Mouse (Mus musculus) midbrain, embryonic 12.5 days (tissue): ENCODE data around the gene Anks1. TPM values are rescaled to one million over a fixed set of nuclear protein-coding genes. Genes with fewer than 3 reads are reported as not detected.

Experiments used
- ATAC-seq: fragments of 200-750 bp; cut with Nextera tagmentation; 2 replicates; pipeline ENCODE4 v1.8.0; 2017; ENCODE audit warnings: low read depth, moderate TSS enrichment, moderate library complexity; ENCODE audit not compliant: low FRiP score
- H3K27ac ChIP-seq: fragments of 300-500 bp; sonication (generic); replicated peaks from 2 replicates; pipeline ENCODE4 v1.5.1; 2016; ENCODE audit warnings: mild to moderate bottlenecking
- H3K27me3 ChIP-seq: fragments of 300-500 bp; sonication (generic); 2 replicates; pipeline ENCODE4 v1.6.1; 2016; ENCODE audit warnings: mild to moderate bottlenecking
- H3K36me3 ChIP-seq: fragments of 300-500 bp; sonication (generic); 2 replicates; pipeline ENCODE4 v1.6.1; 2016
- H3K4me1 ChIP-seq: fragments of 300-500 bp; sonication (generic); 2 replicates; pipeline ENCODE4 v1.6.1; 2016
- H3K4me2 ChIP-seq: fragments of 300-500 bp; sonication (generic); replicated peaks from 2 replicates; pipeline ENCODE4 v1.6.1; 2016; ENCODE audit warnings: mild to moderate bottlenecking, moderate library complexity
- H3K4me3 ChIP-seq: fragments of 300-500 bp; sonication (generic); 2 replicates; pipeline ENCODE4 v1.5.1; 2016; ENCODE audit warnings: mild to moderate bottlenecking
- H3K9ac ChIP-seq: fragments of 300-500 bp; sonication (generic); replicated peaks from 2 replicates; pipeline ENCODE4 v1.6.1; 2016; ENCODE audit warnings: mild to moderate bottlenecking, moderate library complexity
- H3K9me3 ChIP-seq: fragments of 300-500 bp; sonication (generic); 2 replicates; pipeline ENCODE4 v1.6.1; 2016; ENCODE audit warnings: mild to moderate bottlenecking
- WGBS: fragments of 180-500 bp; shearing (Covaris S2); methylation state at CpG from one replicate; pipeline ENCODE4 v1.1.7; 2016; 5-methylcytosine and 5-hydroxymethylcytosine counted together
- polyA plus RNA-seq: library from polyadenylated mRNA; unstranded; fragments of >200 nt; fragmentation: Nextera tagmentation; extraction: Ambion mirVana; gene quantifications from 2 replicates; pipeline ENCODE4 v1.2.1, GENCODE M21; 2016

Gene Anks1
- polyA plus RNA-seq, 1 experiment from 2014 or later = 60.7 TPM

DNA sequence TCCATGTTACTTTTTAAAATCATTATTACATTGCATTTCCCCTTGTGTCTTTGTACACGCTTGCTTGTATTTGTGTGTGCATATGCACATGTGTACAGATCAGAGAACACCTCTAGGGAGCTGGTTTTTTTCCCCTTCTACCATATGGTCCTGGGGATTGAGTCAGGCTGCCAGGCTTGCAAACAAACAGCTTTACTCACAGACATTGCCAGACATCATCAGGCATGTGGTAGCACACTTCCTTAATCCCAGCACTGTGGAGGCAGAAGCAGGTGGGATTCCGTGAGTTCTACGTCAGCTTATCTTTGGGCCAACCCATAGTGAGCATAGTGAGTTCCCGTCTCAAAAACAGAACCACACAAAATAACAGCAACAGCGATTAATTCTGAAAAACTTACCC lies 137.9 kb downstream of the Anks1 start:
- Histone ChIP-seq H3K36me3 (peaks cover 35% of the 10 kb centered on the region), H3K4me3 (no peak overlapping the region), H3K4me2 (no peak overlapping the region), H3K27ac (no peak overlapping the region), H3K4me1 (peaks cover 17% of the 10 kb centered on the region), H3K9me3 (no peaks in the 10 kb centered on the region), H3K27me3 (no peaks in the 10 kb centered on the region), H3K9ac (no peak overlapping the region)
- ATAC-seq = no peak
- WGBS = 91% methylated on average over 5 of the region's 5 CpGs

DNA sequence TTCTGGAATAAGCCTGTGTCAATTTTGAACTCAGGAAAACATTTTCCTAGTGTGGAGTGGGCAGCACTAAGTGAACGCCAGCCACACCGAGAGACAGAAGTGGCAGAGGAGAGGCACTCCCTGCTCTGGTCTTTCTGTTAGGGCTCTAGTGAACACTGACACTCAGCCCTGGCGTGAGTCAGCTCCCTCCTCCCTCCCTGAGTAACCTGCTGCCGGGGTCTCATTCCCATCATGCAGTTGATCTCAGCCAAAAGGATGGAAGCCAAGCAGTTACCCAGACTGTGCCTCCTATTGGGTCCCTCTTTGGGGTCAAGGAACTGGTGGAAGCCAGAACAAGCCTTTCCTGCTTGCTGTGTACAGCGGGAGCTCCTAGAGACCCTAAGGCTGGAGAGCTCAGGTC lies 138.4 kb downstream of the Anks1 start:
- WGBS = 83% methylated on average over 5 of the region's 5 CpGs
- Histone ChIP-seq H3K27ac (no peak overlapping the region), H3K9me3 (no peaks in the 10 kb centered on the region), H3K4me1 (peaks cover 12% of the 10 kb centered on the region), H3K9ac (no peak overlapping the region), H3K27me3 (no peaks in the 10 kb centered on the region), H3K4me3 (no peak overlapping the region), H3K4me2 (no peak overlapping the region), H3K36me3 (peaks cover 40% of the 10 kb centered on the region)
- ATAC-seq = no peak

DNA sequence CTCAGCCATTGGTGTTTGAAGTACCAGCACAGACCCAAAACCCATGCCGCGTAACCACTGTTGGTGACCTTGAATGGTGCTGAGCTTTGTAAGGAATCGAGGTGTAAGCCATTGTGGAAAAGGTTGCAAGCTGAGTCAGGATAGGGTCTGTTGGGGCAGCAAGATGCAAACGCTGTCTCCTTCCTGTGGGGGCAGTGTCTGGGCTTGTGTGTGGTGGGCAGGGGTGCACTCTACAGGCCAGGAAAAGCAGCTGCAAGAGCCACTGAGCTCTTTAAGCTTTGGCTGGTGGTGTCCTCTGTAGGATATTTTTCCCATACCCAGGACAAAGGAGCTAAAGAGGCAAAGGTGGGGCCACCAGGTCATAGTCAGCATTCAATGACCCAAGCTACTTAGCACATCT lies 139.3 kb downstream of the Anks1 start:
- ATAC-seq = no peak
- WGBS = 54% methylated on average over 4 of the region's 4 CpGs
- Histone ChIP-seq H3K27me3 (no peaks in the 10 kb centered on the region), H3K9ac (no peak overlapping the region), H3K4me3 (no peak overlapping the region), H3K4me1 (peaks cover 3% of the 10 kb centered on the region; the same call in 1 of the 2 replicates), H3K4me2 (no peak overlapping the region), H3K27ac (0 out of 2 replicates have a peak overlapping the region, but pooled peaks have one; percentile 16), H3K36me3 (peaks cover 49% of the 10 kb centered on the region), H3K9me3 (no peaks in the 10 kb centered on the region)

DNA sequence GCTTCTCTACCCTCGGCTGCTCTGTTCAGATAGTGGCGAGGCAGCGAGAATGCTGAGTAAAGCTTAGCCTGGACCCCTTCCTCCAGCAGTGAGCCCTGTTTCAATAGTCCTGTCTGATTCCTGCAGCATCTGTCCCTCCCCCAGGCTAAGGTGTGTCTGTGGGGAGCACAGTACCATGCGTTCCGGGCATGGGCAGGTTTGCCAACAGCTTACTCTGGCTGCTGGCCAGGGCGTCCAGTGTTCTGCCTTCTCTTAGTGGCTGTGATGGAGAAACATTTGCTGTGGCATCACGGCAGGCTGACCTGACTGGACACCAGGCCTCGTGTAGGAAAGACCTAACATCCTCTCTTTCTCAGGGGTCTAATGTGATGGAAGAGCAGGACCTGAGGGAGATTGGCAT lies 141.1 kb downstream of the Anks1 start:
- H3K9ac ChIP-seq = 0 out of 2 replicates have a peak overlapping the region, but pooled peaks have one; percentile 4
- no peaks in the 10 kb centered on the region for H3K4me1 ChIP-seq
- WGBS = 94% methylated on average over 8 of the region's 8 CpGs
- ATAC-seq = no peak
- H3K27ac ChIP-seq = no peak overlapping the region
- H3K36me3 ChIP-seq = peaks cover 62% of the 10 kb centered on the region
- no peak overlapping the region for H3K4me2 ChIP-seq
- H3K4me3 ChIP-seq = no peak overlapping the region
- no peaks in the 10 kb centered on the region for H3K27me3 ChIP-seq
- no peaks in the 10 kb centered on the region for H3K9me3 ChIP-seq

DNA sequence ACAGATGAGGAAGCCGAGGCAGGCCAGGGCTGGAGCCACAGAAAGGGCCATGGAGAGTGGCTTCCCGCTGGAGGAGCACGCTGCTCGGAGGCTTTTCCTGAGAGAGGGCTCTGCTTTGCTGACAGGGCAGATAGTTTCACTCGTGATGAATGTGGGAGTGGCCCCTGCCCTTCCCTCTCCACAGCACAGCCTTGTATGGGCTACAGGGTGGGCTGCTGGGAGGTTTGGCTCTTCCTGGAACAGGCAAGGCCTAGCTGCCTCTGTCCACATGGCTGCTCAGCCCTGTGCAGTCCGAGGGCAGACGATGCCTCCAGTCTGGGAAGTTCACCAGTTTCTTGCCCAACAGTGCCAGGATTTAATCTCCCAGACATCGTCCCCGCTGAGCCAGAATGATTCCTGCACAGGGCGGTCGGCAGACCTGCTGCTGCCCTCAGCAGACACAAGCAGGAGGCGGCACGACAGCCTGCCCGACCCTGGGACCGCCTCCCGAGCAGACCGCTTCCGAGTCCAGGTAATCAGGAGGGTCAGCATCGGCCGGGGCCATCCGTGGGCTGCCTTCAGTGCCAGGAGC lies 143.3 kb downstream of the Anks1 start:
- no peaks in the 10 kb centered on the region for H3K9me3 ChIP-seq
- H3K9ac ChIP-seq = no peak overlapping the region
- no peak for ATAC-seq
- H3K27me3 ChIP-seq = no peaks in the 10 kb centered on the region
- no peak overlapping the region for H3K27ac ChIP-seq
- H3K36me3 ChIP-seq = peaks cover 56% of the 10 kb centered on the region
- WGBS = 82% methylated on average over 21 of the region's 21 CpGs
- no peaks in the 10 kb centered on the region for H3K4me1 ChIP-seq
- no peak overlapping the region for H3K4me2 ChIP-seq
- no peak overlapping the region for H3K4me3 ChIP-seq

DNA sequence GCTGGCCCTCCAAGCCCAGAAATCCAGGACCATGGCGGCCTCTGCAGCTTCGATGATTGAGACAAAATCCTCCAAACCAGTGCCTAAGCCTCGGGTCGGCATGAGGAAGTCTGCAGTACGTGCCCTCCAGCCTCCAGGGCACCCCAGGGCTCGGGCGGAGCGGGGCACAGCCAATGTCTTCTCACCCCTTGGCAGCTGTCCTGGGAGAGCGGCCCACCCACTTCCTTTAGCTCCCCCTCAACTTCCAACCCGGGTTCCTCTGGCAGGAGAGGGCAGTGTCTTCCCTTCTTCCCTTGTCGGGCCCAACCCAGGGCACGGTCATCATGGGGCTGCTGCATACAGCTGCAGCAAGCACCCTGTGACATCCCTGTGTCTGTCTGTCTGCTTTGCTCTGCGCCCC lies 149.2 kb downstream of the Anks1 start:
- ATAC-seq = no peak
- Histone ChIP-seq H3K4me2 (no peak overlapping the region), H3K36me3 (peaks cover 56% of the 10 kb centered on the region), H3K27me3 (no peaks in the 10 kb centered on the region), H3K9me3 (no peaks in the 10 kb centered on the region), H3K4me1 (no peaks in the 10 kb centered on the region), H3K27ac (no peak overlapping the region), H3K4me3 (no peak overlapping the region), H3K9ac (no peak overlapping the region)
- 94% methylated on average over 13 of the region's 13 CpGs for WGBS

DNA sequence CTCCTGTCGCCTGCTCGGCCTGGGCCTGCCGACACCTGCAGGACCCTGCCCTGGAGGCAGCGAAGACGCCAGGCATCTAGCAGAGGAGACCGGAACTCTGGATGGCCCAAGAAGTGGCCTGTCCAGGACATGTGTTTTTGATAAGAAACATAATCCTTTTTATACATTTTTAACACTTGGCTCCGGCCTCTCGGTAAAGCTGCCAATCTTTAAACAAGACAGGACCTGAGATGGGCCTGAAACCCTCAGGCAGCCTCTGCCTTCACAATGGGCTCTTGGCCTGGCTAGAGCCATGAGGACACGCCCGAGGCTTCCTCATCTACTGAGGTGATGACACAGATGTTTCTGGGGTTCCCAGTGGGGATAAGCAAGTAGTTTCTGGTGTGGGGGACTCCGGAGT lies 151.6 kb downstream of the Anks1 start:
- no peak overlapping the region for H3K27ac ChIP-seq
- no peaks in the 10 kb centered on the region for H3K9me3 ChIP-seq
- no peak for ATAC-seq
- 91% methylated on average over 11 of the region's 11 CpGs for WGBS
- H3K4me3 ChIP-seq = no peak overlapping the region
- no peaks in the 10 kb centered on the region for H3K4me1 ChIP-seq
- no peak overlapping the region for H3K9ac ChIP-seq
- H3K27me3 ChIP-seq = no peaks in the 10 kb centered on the region
- H3K4me2 ChIP-seq = no peak overlapping the region
- peaks cover 42% of the 10 kb centered on the region for H3K36me3 ChIP-seq

DNA sequence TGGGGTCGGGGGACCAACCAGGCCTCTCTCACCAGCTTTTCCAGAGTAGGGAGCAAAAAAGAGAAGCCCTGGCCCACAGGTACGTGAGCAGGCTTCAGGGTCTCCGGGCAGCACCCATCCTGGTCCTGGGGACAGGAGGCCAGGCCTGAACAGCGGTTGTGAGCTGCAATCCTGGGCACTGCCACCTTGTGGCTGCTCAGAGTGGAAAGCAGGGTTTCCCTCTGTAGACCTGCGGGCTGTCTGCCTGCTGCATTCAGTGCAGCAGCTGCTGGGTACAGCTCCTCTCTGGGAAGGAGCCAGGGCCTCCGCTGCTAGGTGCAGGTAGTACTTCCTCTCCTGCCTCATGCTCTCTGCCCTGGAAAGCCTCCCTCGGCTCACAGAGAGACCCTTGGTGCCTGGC lies 152.4 kb downstream of the Anks1 start:
- Histone ChIP-seq H3K27ac (no peak overlapping the region), H3K9ac (no peak overlapping the region), H3K27me3 (no peaks in the 10 kb centered on the region), H3K4me1 (0 out of 2 replicates have a peak, but pooled peaks cover 2% of the 10 kb centered on the region), H3K4me3 (no peak overlapping the region), H3K36me3 (peaks cover 42% of the 10 kb centered on the region), H3K4me2 (no peak overlapping the region), H3K9me3 (no peaks in the 10 kb centered on the region)
- no peak for ATAC-seq
- 46% methylated on average over 7 of the region's 7 CpGs for WGBS

DNA sequence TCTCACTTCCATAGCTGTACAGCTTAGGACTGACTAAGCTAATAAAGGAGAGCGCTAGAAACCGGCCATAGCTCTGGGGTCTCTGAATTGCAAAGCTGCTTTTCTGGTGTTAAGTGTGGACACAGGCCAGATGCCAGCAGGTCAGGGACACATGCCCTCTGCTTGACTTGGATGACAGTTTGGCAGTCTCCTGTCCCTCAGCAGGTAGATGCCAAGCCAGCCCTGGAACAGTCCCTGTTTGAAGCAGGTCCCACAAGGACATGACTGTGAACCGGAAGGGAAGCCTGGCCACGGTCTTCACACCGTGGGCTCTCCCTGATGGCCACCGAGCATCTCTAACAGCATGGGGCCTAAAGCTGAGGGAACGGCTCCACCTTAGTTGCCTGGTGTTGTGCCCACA lies 153.6 kb downstream of the Anks1 start:
- Histone ChIP-seq H3K36me3 (peaks cover 37% of the 10 kb centered on the region), H3K27me3 (no peaks in the 10 kb centered on the region), H3K4me3 (no peak overlapping the region), H3K27ac (no peak overlapping the region), H3K9me3 (no peaks in the 10 kb centered on the region), H3K4me2 (no peak overlapping the region), H3K4me1 (0 out of 2 replicates have a peak, but pooled peaks cover 5% of the 10 kb centered on the region), H3K9ac (no peak overlapping the region)
- WGBS = 87% methylated on average over 7 of the region's 7 CpGs
- no peak for ATAC-seq

DNA sequence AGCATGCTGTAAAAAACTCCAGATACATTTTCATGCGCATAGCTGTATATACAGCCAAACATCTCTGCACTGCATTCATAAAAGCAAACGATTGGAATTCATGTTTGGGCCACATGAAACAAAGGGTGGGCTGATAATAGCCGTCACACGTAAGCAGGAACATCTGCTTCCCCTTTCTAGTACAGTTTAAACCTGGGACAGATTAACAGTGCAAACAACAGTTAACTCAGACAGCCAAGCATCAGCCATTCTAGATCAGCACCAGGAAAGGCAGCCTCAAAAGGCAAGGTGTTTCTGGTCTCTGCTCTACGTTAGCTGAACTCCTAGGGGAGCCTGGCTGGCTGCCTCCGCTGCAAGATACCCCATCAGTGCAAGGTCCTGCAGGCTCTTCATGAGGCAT lies 154.1 kb downstream of the Anks1 start:
- no peak overlapping the region for H3K4me3 ChIP-seq
- 0 out of 2 replicates have a peak, but pooled peaks cover 5% of the 10 kb centered on the region for H3K4me1 ChIP-seq
- no peak overlapping the region for H3K4me2 ChIP-seq
- H3K36me3 ChIP-seq = peaks cover 32% of the 10 kb centered on the region
- no peaks in the 10 kb centered on the region for H3K27me3 ChIP-seq
- no peak overlapping the region for H3K27ac ChIP-seq
- no peak overlapping the region for H3K9ac ChIP-seq
- WGBS = 80% methylated on average over 6 of the region's 6 CpGs
- ATAC-seq = no peak
- H3K9me3 ChIP-seq = no peaks in the 10 kb centered on the region

DNA sequence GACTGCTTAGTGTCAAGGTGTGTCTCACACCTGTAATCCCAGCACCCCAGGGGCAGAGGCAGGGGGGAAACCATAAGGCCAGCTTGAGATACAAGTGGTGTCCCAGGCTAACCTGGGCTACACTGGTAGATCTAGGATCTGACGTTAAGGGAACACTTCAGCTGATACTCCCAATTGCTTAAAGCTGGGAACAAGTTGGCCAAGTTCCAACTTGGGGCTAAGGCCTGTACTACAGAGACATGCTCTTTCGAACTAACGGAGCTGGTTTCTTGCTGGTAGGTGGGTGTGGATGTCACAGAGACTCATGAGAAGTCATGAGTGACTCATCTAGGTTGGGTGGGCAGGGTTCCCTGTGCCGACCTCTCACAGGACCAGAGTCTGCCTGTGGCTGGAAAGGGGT lies 158.2 kb downstream of the Anks1 start:
- Histone ChIP-seq H3K27me3 (0 out of 2 replicates have a peak, but pooled peaks cover 3% of the 10 kb centered on the region), H3K36me3 (no peaks in the 10 kb centered on the region), H3K27ac (no peak overlapping the region), H3K4me1 (0 out of 2 replicates have a peak, but pooled peaks cover 5% of the 10 kb centered on the region), H3K4me2 (no peak overlapping the region), H3K9me3 (no peaks in the 10 kb centered on the region), H3K9ac (no peak overlapping the region), H3K4me3 (no peak overlapping the region)
- ATAC-seq = no peak
- WGBS = 94% methylated on average over 4 of the region's 4 CpGs

DNA sequence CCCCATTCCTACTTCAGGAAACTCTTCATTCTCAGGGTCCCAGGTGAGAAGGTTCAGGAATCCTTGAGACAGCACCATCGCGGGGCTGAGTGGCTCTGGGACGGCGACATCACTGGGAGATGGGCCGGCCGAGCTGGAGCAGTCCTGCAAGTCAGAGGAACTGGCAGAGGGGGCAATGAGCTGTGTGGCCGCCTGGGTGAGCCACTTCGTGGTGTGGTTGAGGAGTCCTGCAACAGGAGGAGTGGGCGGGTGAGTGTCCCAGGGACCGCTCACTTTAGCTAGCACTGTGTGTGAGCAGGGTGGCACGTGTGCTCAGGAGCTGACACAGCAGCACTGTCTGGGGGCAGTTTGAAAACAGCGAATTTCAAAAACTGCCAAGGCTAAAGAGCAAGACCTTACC lies 160.3 kb downstream of the Anks1 start:
- 0 out of 2 replicates have a peak, but pooled peaks cover 3% of the 10 kb centered on the region for H3K27me3 ChIP-seq
- no peak overlapping the region for H3K4me2 ChIP-seq
- H3K4me1 ChIP-seq = 0 out of 2 replicates have a peak, but pooled peaks cover 5% of the 10 kb centered on the region
- no peak overlapping the region for H3K27ac ChIP-seq
- WGBS = 33% methylated on average over 12 of the region's 12 CpGs
- H3K36me3 ChIP-seq = no peaks in the 10 kb centered on the region
- no peak overlapping the region for H3K4me3 ChIP-seq
- H3K9me3 ChIP-seq = no peaks in the 10 kb centered on the region
- ATAC-seq = no peak
- no peak overlapping the region for H3K9ac ChIP-seq

DNA sequence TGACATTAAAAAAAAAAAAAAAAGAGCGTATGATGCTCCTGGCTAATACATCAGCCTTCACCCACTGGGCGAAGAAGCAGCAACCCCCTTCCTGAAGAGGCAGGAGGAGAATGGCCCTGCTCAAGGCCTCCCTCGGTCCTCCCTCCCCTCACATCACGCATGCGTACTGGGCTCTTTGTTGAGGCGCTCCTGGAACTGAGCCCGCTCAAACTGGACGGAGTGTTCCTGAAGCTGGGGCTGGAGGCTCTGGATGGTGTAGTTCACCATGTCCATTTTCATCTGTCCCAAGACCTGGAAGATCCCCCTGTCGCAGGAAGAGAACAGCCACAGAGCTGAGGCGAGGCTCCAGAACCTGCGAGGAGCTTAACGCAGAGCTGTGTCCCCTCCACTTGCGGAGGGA lies 161.2 kb downstream of the Anks1 start:
- 88% methylated on average over 13 of the region's 13 CpGs for WGBS
- Histone ChIP-seq H3K9ac (no peak overlapping the region), H3K27ac (no peak overlapping the region), H3K27me3 (0 out of 2 replicates have a peak, but pooled peaks cover 3% of the 10 kb centered on the region), H3K4me2 (no peak overlapping the region), H3K4me3 (no peak overlapping the region), H3K4me1 (0 out of 2 replicates have a peak, but pooled peaks cover 5% of the 10 kb centered on the region), H3K36me3 (no peaks in the 10 kb centered on the region), H3K9me3 (no peaks in the 10 kb centered on the region)
- ATAC-seq = no peak
